Mouse (Mus musculus): ENCODE data around the gene Nptx2.

Nptx2 gene

DNA sequence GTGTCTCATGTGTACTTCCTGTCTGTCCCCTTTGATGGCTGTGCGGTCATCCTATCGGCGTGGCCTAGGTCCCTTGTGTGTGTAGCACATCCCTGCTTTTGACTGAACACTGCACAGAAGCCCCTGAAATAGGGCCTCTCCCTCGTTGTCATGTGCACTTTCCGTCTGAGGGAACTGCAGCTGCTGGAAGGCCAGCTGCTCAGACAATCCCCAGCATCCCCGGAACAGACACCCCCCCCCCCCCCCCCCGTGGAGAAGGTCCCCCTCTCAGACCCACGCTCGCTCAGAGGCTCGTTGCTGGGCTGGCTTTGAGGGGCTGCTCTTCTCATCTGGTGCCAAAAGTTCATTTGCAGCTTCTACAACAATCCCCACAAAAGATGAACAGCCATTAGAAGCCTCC, 11.0 kb downstream of the Nptx2 start:
- in situ Hi-C loops (cut with MboI; ENCODE audit: low pct_unique_long_range_greater_than_20kb in 1 of 2, low sequenced_read_pairs in 2 of 2, unreplicated experiment in 1 of 2): no loop called here

GRCm38 (mm10) chr5:144557363-144557762, 11.7 kb downstream of the Nptx2 start:
- in situ Hi-C loops (cut with MboI; ENCODE audit: low pct_unique_long_range_greater_than_20kb in 1 of 2, low sequenced_read_pairs in 2 of 2, unreplicated experiment in 1 of 2): no loop called here

DNA sequence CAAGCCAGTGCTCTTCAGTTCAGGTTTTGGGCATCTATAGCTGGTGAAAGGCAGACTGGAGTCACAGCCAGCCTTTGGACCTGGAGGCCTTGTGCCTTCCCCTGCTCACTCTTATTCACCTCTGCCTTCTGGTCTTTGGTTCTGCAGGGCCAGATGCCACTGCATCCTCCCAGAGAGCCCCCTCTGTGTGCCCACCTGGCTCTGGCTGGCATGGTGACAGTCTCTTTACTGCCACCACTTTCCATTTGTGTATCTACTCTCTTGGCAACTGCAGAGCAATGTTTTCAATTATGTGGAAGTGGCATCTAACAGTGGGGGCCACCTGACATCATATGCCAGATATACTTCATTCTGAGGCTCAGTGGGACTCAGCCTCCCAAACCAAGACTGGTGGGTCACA, 12.8 kb downstream of the Nptx2 start:
- in situ Hi-C loops (cut with MboI; ENCODE audit: low pct_unique_long_range_greater_than_20kb in 1 of 2, low sequenced_read_pairs in 2 of 2, unreplicated experiment in 1 of 2): no loop called here

DNA sequence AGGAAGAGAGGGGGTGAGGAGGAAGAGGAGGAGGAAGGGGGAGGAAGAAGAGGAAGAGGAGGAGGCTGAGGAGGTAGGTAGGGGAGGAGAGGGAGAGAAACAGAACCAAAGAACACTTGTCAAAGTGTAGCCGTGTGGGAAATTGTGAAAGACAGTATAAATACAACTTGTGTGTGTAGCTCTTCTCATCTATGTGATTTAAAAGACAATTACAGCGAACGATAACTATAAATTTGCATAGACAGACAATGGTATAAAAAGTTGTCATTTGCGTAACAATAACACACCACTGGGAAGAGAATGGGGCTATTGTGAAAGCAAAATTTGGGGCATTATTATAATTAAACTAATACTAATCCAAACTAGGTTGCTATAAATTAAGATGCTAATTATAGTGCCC, 20.0 kb downstream of the Nptx2 start:
- in situ Hi-C loops (cut with MboI; ENCODE audit: low pct_unique_long_range_greater_than_20kb in 1 of 2, low sequenced_read_pairs in 2 of 2, unreplicated experiment in 1 of 2): no loop called here

DNA sequence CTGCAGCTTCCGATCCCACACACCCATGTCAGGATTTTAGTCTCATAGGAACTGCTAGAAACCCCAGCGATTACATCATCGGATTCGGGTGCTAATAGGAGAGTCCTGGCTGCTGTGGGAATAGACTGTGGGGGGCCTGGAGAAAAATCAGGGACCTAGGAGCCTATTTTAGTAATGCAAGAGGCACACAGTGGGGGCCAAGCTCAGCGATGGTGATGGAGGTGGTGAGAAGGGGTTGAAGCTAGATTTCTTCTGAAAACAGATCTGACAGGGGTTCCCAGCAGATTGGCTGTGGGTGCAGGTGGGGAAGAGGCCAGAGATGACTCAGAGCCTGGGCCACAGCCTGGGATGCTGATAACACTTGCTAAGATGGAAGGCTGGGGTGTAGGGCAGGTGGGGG, 39.4 kb downstream of the Nptx2 start:
- in situ Hi-C loops (cut with MboI; ENCODE audit: low pct_unique_long_range_greater_than_20kb in 1 of 2, low sequenced_read_pairs in 2 of 2, unreplicated experiment in 1 of 2): no loop called here

DNA sequence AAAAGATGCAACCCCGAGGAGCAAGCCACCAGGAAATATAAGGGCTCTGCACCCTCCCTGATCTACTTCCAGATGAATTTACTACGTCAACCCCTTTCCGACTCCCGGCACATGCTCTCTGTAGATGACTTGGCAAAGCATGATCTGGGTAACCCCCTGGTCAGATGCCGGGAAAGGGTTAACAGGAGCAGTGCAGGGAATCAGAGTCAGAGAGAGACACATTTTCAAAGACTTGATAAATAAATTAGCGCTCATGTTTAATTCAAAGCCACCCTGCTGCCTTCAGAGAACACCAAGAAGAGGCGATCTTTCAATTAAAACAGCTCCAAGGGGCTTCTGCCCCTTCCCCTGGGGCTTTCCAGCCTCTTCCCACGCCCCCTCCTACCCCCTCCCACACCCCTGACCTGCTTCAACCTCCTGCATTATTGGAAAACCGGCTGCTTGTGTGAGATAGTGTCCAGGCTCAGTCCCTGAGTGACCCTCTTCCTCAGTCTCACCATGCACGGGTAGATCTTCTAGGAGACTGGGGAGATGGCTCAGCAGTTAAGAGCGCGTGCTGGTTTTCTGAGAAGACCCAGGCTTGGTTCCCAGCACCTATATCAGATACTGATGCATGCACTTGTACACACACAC, 45.7 kb downstream of the Nptx2 start:
- in situ Hi-C loops (cut with MboI; ENCODE audit: low pct_unique_long_range_greater_than_20kb in 1 of 2, low sequenced_read_pairs in 2 of 2, unreplicated experiment in 1 of 2): no loop called here

- in situ Hi-C loops (cut with MboI; ENCODE audit: low pct_unique_long_range_greater_than_20kb in 1 of 2, low sequenced_read_pairs in 2 of 2, unreplicated experiment in 1 of 2): no loop called here
Measured at GRCm38 (mm10) chr5:144594796-144595195, 49.1 kb downstream of the Nptx2 start.
